Mouse (Mus musculus) A20 (cell line): ENCODE measurements around the gene Mctp1.

Source experiments
- DNase-seq: peaks from one replicate; pipeline ENCODE4 v3.0.0-alpha.2; 2011; ENCODE audit warnings: low read depth, low spot score

Gene Mctp1

DNA sequence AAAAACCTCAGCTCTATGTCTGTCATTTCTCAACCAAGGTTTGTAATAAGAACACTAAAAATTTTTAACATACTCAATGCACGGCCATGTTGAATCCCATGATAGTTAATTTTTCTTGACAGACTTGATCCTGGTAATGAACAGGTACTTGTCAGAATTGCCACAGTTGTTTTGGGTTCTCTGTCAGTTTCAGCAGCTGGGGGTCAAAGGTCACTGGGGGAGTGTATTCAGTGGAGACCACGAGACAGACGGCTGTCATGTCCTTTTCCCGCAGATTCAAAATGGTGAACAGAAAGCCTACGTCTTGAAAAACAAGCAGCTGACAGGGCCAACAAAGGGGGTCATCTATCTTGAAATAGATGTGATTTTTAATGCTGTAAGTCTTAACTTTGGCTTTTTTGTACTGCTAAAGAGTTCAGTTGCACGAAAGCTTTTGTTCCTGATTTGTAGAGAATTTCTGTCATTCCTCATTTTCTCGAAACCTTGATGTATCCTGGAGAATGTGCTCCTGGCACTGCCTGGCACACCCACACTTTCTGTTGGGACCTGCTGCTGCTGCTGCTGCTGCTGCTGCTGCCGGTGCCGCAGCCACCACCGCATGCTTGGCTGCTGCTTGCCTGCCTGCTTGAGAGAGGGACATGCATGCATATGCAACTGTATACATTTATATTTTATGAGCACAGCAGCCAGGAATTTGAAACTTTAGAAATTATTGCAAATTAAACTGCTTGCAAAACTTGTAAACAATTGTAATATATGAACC, 440.8 kb downstream of the Mctp1 start:
- DNase-seq: no peak

- no peak for DNase-seq
Measured at GRCm38 (mm10) chr13:76827738-76828137, 443.4 kb downstream of the Mctp1 start.

- DNase-seq: no peak
Measured at GRCm38 (mm10) chr13:76838031-76838430, 453.7 kb downstream of the Mctp1 start.

GRCm38 (mm10) chr13:76840712-76841111, 456.4 kb downstream of the Mctp1 start:
- no peak for DNase-seq

DNA sequence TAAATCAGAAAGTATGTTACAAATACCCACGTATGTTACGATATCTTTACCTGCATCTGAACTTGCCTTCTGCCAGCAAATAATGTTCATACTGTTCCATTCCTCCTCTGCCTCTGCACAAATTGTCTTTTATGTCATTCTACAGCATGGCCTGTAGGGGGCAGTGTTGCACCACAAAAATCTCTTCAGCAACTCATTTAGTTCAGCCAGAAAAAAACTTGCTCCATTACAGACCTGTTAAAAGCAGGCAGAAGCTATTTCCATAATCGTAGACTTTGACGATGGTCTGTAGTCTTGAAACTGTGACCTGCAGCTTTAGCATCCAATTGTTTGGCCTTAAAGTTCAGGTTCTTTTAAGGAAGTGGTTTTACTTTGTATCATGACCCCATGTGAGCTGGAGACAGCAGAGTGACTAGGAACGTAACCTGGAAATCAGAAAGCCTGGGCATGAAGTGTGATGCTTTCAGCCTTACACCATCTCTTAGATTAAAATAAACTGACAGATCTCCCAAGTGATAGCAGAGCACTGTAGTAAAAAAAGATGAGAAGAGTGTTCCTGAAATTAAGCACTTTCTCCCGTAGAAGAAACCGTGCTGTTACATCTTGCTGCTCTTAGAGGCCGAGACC, 460.4 kb downstream of the Mctp1 start:
- peak; percentile 61 for DNase-seq

GRCm38 (mm10) chr13:76850412-76851054, 466.2 kb downstream of the Mctp1 start:
- no peak for DNase-seq

GRCm38 (mm10) chr13:76854306-76854705, 470.0 kb downstream of the Mctp1 start:
- DNase-seq: no peak

DNA sequence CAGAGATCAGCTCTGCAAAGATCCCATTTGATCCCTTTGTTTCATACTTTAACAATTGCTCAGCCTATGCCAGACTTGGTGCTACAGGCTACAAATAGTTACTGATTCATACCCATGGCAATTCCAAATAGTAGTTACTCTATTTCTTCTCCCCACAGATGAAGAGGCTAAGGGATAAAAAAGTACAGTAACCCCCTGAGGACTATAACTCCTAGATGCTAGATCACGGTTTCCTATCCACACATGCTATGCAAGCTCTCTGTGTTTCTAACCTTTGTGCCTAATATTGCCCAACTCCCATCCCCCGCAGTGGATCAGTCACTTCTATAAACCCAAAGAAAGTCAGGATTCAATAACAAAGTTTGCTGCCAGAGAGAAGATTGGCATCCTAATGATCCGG, 470.7 kb downstream of the Mctp1 start:
- no peak for DNase-seq

DNA sequence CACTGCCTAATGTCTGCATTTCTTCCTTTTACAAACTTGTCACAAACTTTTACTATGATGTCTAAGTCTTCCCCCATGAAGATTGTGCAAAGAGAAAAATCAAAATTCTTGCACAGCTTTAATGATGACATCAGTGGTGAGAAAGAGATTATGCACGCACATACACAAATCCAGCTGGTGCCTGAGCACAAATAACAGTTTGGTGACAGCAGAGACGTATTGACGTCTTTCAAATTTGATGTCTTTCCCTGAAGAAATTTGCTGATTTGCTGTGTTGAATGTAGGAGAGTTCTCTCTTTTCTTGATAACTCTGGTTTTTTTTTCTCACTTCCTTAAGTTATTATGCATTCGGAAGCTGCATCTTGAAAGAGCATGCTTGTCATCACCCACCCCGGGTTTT, 472.7 kb downstream of the Mctp1 start:
- DNase-seq: no peak

DNA sequence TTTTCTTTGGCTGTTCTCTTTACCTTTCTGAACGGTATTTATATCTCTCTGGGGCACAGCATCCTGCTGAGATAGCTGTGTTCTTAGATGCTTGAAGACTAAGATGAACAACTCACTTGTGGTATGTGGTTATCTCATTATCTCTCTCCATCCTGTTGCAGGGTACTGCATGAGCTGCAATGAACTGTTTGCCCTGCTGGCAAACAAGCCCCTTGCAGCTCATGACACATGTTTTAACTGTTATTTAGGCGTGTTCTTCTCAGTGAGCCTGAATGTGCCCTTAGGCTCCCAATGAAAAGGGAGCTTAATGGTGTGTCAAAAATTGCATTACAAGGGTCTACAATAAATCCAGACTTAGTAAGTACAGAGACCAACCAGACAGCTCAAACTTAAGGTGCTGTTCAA, 473.7 kb downstream of the Mctp1 start:
- no peak for DNase-seq

DNA sequence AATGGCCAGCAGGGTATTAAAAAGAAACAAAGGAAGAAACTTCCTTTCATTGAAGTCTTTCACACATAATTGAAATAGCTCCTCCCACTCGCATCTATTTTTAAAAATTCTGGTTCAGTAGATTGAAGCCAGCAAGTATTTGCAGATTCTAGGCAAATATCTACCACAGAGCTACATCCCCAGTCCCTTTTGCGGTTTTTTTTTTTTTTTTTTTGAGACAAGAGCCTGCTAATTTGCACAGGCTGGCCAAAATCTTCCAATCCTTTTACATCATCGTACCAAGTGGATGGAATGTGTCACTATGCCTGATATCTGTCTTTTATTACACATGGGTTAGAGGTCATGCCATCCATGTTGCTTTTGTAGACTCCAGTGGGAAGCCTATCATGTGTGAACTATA, 486.0 kb downstream of the Mctp1 start:
- no peak for DNase-seq

- no peak for DNase-seq
Measured at GRCm38 (mm10) chr13:76877887-76878763, 493.8 kb downstream of the Mctp1 start.

GRCm38 (mm10) chr13:76879008-76879407, 494.7 kb downstream of the Mctp1 start:
- no peak for DNase-seq

GRCm38 (mm10) chr13:76884517-76885092, 500.3 kb downstream of the Mctp1 start:
- no peak for DNase-seq

DNA sequence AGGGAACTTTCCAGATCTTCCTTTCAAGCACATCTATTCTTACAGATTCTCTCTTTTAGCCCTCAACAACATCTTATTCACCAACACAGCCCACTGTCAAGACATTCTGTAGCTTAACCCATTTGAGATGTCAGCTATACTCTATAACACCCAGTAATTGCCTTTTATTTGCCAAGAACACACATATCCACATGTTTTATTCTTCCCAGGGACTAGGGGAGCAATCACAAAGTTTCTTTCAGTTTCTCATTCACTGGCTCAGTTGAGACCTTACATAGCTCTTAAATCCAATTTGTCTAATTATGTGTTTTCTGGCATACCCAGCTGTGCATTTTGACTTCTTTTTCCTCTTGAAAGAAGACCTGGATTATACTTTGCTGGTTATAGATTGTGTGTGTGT, 508.7 kb downstream of the Mctp1 start:
- no peak for DNase-seq

- DNase-seq: no peak
Measured at GRCm38 (mm10) chr13:76895770-76896456, 511.6 kb downstream of the Mctp1 start.

- no peak for DNase-seq
Measured at GRCm38 (mm10) chr13:76896457-76896790, 512.1 kb downstream of the Mctp1 start.

- no peak for DNase-seq
Measured at GRCm38 (mm10) chr13:76918321-76918720, 534.0 kb downstream of the Mctp1 start.

DNA sequence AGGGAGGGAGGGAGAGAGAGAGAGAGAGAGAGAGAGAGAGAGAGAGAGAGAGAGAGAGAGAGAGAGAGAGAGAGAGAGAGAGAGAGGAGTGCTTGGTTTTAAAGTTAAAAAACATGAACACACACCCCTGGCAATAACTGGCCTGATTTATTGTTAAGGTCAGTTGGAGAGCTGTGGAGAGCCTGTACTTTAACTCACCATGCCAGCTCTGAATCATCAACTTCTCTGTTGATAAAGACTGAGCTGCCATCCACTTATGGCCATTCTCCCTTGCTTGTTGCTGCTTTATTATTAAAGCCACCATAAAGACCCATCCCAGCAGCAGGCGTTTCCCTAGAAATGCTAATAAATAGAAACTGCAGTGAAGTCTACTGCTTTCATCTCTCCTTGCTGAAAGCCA, 542.5 kb downstream of the Mctp1 start:
- DNase-seq: no peak

DNA sequence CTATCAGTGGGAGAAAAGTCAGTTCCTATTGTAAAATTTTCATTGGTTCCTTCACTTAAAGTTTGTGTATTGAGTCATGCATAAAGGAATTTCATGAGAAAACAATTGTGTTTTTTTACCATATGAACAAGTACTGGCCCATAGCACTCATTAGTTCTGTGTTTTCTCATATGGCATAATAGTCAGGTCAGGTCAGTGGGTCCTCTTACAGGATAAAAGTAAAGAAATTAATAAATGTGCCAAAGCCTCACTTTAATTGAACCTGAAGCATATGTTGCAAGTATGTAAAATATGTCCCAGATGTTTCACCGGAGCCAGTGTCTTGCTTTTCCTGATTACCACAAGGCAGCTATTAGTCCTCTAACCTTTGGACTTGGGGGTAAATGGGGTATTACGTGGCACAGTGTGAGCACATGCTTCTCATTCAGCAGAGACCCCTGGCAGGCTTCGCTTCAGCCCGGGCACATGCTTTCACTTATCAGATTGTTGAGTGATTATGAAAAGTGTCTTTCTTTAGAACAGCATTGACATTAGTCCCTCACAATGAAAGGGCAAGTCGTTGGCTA, 543.6 kb downstream of the Mctp1 start:
- DNase-seq: no peak

- DNase-seq: no peak
Measured at GRCm38 (mm10) chr13:76929152-76929551, 544.8 kb downstream of the Mctp1 start.
